Mouse (Mus musculus) left cerebral cortex, postnatal 4 days (tissue): Measurements from ENCODE around the gene Edem2. TPM values are rescaled to one million over a fixed set of nuclear protein-coding genes. Genes with fewer than 3 reads are reported as not detected.

ENCODE experiments used
- DNase-seq: peaks from one replicate; pipeline ENCODE4 v3.0.0-alpha.2; 2022
- intact Hi-C: fragments of 180-260 bp; cut with DNase I; formaldehyde crosslinking; loops from one replicate; pipeline ENCODE4 v1.15.1; 2025
- total RNA-seq, 2 experiments: library from RNA; stranded (reverse); gene quantifications; 2 replicates each; pipeline ENCODE4 v1.2.3; 2021

The Edem2 gene
- total RNA-seq = 10 to 100 TPM; 27.9 to 28.7 TPM

DNA sequence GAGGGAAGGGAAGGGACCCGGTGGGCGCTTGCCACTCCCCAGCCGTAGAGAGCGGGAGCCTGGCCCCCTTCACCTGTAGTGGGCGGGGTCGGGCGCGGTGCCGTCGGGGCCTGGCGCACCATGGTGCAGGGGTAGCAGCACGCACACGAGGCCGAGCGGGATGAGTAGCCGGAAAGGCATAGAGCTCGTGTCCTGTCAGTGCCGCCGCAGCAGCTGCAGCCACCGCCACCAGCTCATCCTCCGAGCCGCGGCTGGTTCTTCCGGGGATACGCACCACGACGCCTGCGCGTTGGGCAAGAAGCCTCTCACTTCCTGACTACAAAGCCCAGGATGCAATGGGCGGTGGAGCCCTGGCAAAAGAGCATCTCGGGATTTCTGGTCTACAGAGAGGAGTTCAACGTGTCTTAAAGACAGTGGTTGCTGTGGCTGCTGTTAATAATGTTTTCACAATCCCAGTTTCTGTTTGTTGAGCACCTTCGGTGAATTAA, at the start of gene Edem2:
TSS of gene Edem2 (minus strand) at position 318 of the 488 bp plus-strand sequence.
- DNase-seq = peak; percentile 91
- intact Hi-C loops = no loop called here

GRCm38 (mm10) chr2:155779066-155779465, 49.8 kb upstream of the Edem2 start:
- intact Hi-C loops = no loop called here
- no peak for DNase-seq

DNA sequence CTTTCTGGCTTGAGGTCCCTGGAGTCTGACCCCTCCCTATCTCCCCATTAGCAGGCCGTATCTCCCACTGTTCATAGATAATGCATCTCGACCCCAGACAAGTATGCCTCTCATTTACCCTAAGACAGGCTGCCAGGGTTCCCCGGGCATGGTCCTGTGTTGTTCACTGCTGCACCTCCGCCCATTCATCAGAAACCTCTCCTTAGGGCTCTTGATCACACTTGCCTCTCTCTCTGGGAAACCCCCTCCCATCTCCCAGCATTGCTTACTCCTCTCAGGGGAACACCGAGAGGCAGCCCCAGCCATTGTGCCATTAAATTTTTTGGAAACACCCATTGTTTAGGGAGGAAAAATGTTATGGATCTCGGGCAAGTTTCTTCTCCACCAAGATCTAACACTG, 48.7 kb upstream of the Edem2 start:
- intact Hi-C loops = no loop called here
- no peak for DNase-seq

GRCm38 (mm10) chr2:155777688-155777985, 48.4 kb upstream of the Edem2 start:
- no peak for DNase-seq
- intact Hi-C loops = no loop called here

DNA sequence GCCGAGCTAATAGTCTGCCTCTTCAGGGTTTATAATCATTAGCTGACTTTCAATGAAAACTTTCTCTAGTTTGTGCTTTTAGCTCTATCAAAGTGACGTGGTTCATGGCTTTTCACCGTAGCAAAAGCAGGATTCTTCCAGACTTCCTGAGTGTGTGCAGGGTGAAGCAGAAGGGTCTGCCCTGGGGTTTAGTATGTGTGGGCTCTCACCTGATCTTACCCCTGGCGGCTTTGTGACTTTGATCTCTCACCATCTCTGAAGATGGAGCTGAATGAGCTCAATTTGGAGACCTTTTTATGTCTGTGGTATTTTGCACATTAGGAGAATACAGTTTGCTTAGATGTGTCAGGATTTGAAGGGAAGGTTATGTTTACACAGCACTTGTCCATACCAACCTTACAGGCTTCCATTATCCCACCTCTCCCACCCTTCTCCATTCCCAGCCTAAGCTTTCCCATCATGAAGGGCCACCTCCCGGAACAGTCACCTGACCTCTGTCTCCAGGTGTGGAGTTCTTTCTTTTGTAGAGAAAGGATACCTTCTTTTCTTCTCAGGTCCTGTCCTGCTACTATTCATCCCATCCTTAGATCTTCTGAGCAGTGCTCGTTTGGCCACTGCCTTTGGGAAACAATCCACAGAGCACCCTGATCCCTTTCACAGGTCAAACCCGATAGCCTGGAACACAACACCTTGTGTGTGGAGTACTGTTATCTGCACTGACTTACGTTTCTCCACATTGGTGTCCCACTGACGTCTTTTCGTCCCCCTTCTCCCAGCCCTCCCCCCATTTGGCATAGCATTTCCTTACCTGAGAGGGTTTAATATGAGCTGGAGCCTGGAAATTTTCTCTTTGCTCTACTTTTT, 47.8 kb upstream of the Edem2 start:
- intact Hi-C loops = no loop called here
- DNase-seq = no peak

DNA sequence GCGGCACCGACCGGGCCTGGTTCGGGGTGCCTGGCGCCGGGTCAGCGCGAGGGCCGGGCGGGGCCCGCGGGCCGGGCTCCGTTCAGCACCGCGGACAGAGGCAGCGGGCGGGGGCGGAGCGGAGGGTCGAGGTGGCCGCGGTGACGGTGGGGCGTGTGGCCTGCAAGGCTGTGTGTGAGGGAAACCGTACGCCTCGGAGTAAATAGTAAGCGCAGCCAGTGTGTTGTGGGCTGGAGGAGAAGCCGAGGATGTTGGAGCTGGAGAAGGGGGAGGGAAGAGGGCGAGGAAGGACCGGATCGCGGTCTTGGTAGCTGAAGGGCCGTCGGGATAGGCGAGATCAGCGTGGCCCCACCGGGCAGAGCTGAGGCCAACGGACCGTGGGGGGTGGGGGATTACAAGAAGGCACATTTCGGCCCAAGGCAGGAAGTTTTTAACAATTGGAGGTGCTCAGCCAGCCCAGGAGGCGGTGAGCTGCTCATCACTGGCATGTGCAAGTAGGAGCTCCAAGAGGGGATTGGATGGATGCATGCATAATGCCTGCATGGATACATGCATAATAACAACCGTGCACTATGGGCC, 46.5 kb upstream of the Edem2 start:
- intact Hi-C loops = no loop called here
- peak; percentile 64 for DNase-seq

- intact Hi-C loops = no loop called here
- no peak for DNase-seq
Measured at GRCm38 (mm10) chr2:155774927-155775684, 45.8 kb upstream of the Edem2 start, which contains the start of gene Mmp24. Mmp24 (plus strand) TSS chr2:155775342.

- no peak for DNase-seq
- intact Hi-C loops = no loop called here
Measured at GRCm38 (mm10) chr2:155774261-155774926, 45.1 kb upstream of the Edem2 start.

DNA sequence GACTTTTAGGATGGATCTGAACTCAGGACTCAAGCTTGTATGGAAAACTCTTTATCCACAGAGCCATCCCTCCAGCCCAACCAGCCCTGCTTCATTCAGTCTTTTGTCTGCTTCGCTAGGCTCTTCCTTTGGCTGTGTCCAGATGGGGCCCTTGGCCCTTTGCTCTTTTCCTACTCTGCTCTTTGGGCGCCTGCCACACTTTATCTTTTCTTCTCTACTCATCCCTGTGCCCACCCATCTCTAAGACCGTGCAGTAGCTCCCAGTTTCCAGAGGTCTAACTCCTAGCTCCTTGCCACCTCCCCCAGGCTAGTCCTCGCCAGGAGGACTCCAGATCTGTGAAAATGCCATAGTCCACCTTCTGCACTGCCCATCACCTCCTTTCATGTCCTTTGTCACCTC, 44.4 kb upstream of the Edem2 start:
- intact Hi-C loops = no loop called here
- no peak for DNase-seq

DNA sequence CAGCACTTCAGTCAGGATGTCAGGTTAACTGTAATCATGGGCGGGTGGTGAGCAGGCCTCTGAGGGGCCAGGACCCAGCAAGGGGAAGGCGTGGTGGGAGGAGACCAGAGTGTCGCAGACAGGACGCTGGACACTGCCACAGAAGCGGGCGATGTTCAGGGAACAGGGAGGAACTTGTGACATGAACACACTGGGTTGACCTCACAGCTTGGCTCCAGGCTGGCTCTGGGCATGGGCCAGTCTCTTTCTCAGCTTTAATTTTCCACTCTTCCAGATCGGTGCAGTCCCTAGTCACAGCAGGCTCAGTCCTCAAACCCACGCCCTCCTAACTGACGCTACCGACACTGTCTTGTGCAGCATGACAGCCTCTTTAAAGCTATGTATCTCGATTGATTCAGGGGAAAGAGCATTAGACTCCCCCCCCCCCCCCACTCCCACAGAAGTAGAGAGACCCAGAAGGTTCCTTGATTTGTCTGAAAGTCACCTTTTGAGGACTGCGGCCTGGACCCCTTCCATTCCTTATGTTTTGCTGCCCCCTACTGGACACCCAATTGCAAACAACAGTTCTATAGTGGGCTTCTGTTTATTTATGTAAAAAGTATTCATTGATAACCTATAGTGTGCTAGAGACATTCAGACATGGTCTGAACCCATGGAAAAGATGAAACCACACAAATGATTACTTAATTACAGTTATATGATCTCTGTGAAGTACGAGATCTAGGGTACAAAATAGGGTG, 35.6 kb upstream of the Edem2 start:
- DNase-seq = peak; percentile 82
- intact Hi-C loops = loop anchor here (2.0 to 10.0 kb wide), 4 partner anchors 68 to 470 kb away; partner anchors contain the start of genes Acss2 and Ggt7

- intact Hi-C loops = no loop called here
- DNase-seq = no peak
Measured at GRCm38 (mm10) chr2:155756855-155757566, 27.7 kb upstream of the Edem2 start.

DNA sequence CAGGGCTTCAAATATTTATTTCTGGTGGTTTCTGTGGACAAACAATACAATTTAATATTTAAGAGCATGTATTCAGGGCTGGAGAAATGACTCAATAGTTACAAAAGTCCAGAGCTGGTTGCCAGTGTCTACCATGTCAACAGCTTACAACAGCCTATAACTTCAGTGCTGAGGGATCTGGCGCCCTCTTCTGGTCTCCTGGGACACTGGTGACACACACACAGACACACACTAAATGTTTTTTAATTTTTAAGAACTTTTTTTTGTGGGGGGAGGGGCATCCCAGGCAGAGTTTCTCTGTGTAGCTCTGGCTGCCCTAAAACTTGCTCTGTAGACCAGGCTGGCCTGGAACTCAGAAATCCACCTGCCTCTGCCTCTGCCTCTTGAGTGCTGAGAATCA, 26.5 kb upstream of the Edem2 start:
- intact Hi-C loops = no loop called here
- DNase-seq = peak; percentile 57

- intact Hi-C loops = no loop called here
- peak; percentile 5 for DNase-seq
Measured at GRCm38 (mm10) chr2:155751014-155751786, 21.9 kb upstream of the Edem2 start, which contains the start of gene Procr. Procr (plus strand) TSS chr2:155751117.

- intact Hi-C loops = no loop called here
- no peak for DNase-seq
Measured at GRCm38 (mm10) chr2:155749394-155749793, 20.1 kb upstream of the Edem2 start.

GRCm38 (mm10) chr2:155745487-155745886, 16.2 kb upstream of the Edem2 start:
- no peak for DNase-seq
- intact Hi-C loops = no loop called here

DNA sequence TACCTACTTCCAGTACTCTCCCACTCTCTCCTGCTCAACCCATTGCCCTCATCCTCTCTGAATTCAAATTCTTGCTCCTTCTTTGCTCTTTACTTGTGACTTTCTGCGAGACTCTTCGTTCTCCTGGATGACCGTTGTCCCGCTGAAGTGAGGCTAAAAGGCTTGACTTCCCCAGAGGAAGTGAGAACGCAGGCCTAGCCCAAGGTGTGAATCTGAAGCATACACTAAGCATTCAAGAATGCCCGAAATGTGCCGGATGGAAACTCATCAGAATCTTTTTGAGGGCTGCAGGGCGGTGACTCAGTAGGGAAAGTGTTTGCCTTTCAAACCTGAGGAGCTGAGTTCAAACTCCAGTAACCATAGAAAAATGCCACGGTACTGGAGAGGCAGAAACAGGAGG, 14.1 kb upstream of the Edem2 start:
- intact Hi-C loops = no loop called here
- no peak for DNase-seq

- intact Hi-C loops = no loop called here
- peak; percentile 21 for DNase-seq
Measured at GRCm38 (mm10) chr2:155742931-155743337, 13.7 kb upstream of the Edem2 start.

- DNase-seq = no peak
- intact Hi-C loops = no loop called here
Measured at GRCm38 (mm10) chr2:155742211-155742610, 12.9 kb upstream of the Edem2 start.

DNA sequence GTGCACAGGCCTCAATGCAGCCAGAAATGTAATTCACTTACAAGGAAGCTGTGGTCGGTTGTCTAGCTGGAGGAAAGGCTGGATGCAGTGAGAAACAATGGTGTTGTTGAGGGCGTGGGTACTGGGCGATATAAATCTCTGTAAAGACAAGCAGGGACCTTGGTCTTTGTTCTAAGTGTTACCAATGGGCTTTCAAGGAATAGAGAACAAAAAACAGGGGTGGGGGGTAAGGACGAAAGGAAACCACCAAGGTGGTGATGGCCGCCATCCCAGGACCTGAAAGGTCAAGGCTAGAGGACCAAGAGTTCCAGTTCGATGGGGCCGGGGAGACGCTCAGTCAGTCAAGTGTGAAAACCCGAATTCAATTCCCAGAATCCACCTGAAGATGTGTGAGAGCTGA, 8.5 kb upstream of the Edem2 start:
- intact Hi-C loops = no loop called here
- no peak for DNase-seq
